Mouse (Mus musculus) liver, embryonic 14.5 days (tissue): ENCODE results near the gene Srgap2. TPM values are rescaled to one million over a fixed set of nuclear protein-coding genes. Genes with fewer than 3 reads are reported as not detected.

Experiments used
- ATAC-seq: fragments of 200-750 bp; cut with Nextera tagmentation; 2 replicates; pipeline ENCODE4 v1.8.0; 2017; ENCODE audit warnings: moderate number of reproducible peaks, mild to moderate bottlenecking, moderate library complexity; ENCODE audit not compliant: insufficient read depth
- DNase-seq, 3 experiments: peaks; one replicate each; pipeline ENCODE4 v3.0.0-alpha.2; 2012 to 2013; ENCODE audit warnings: low read depth in 3 of 3, low spot score in 3 of 3
- H3K27ac ChIP-seq: fragments of 300-500 bp; sonication (generic); 2 replicates; pipeline ENCODE4 v1.5.1; 2014; ENCODE audit warnings: moderate library complexity, mild to moderate bottlenecking, control low read depth, inconsistent platforms
- H3K27me3 ChIP-seq: fragments of 300-500 bp; sonication (generic); 2 replicates; pipeline ENCODE4 v1.6.1; 2014; ENCODE audit warnings: mild to moderate bottlenecking, low read length, moderate library complexity; ENCODE audit not compliant: control insufficient read depth, insufficient read depth
- H3K36me3 ChIP-seq: fragments of 300-500 bp; sonication (generic); replicated peaks from 2 replicates; pipeline ENCODE4 v1.6.1; 2014; ENCODE audit warnings: low read depth; ENCODE audit not compliant: control insufficient read depth, insufficient read depth
- H3K4me1 ChIP-seq, 2 experiments: fragments of 200-500 bp in 1 of 2; fragments of 300-500 bp in 1 of 2; sonication (generic) in 1 of 2; replicated peaks; 2 replicates each; pipeline ENCODE4 v1.6.1; 2012 to 2014; ENCODE audit warnings: antibody characterized with exemption in 1 of 2, inconsistent platforms in 1 of 2, low read length in 1 of 2; ENCODE audit not compliant: control insufficient read depth in 2 of 2, insufficient read depth in 2 of 2
- H3K4me2 ChIP-seq: fragments of 300-500 bp; sonication (generic); 2 replicates; pipeline ENCODE4 v1.6.1; 2014; ENCODE audit warnings: low read depth, mild to moderate bottlenecking, control low read depth, moderate library complexity
- H3K4me3 ChIP-seq, 2 experiments: fragments of 200-500 bp in 1 of 2; fragments of 300-500 bp in 1 of 2; sonication (generic) in 1 of 2; 2 replicates each; pipeline ENCODE4 v1.5.1; 2012 to 2014; ENCODE audit warnings: low read depth in 2 of 2, low read length in 2 of 2, mild to moderate bottlenecking in 2 of 2, control low read depth in 1 of 2, inconsistent platforms in 1 of 2, moderate library complexity in 1 of 2; ENCODE audit not compliant: insufficient read depth in 1 of 2
- H3K9ac ChIP-seq: fragments of 300-500 bp; sonication (generic); replicated peaks from 2 replicates; pipeline ENCODE4 v1.6.1; 2014; ENCODE audit warnings: mild to moderate bottlenecking, control low read depth, moderate library complexity
- H3K9me3 ChIP-seq: fragments of 300-500 bp; sonication (generic); 2 replicates; pipeline ENCODE4 v1.6.1; 2016; ENCODE audit warnings: low read length, mixed read lengths; ENCODE audit not compliant: control insufficient read depth
- CTCF ChIP-seq: IDR thresholded peaks from 2 replicates; pipeline ENCODE4 v1.5.1; 2016; ENCODE audit warnings: antibody characterized with exemption, low read depth, control low read depth
- EP300 ChIP-seq: IDR thresholded peaks from 2 replicates; pipeline ENCODE4 v1.6.1; 2016; ENCODE audit warnings: antibody characterized with exemption, low read depth
- WGBS: fragments of 180-500 bp; shearing (Covaris S2); extraction: QIAGEN DNeasy Blood & Tissue Kit; methylation state at CpG from one replicate; pipeline ENCODE4 v1.1.7; 2014; ENCODE audit not compliant: insufficient replicate concordance; 5-methylcytosine and 5-hydroxymethylcytosine counted together
- polyA plus RNA-seq, 2 experiments: library from polyadenylated mRNA; depleted of rRNA in 1 of 2; stranded (reverse) in 1 of 2; unstranded in 1 of 2; fragments of >200 nt; fragmentation: Nextera tagmentation in 1 of 2; extraction: Ambion mirVana in 1 of 2; gene quantifications; 2 replicates each; pipeline versions ENCODE4 v1.2.1 to v1.2.3; 2012 to 2014

Srgap2 gene
- polyA plus RNA-seq, 2 experiments = 3.9 to 4.9 TPM

- ATAC-seq (no peak), DNase-seq (no peak)
- H3K4me2 ChIP-seq = no peak overlapping the region
- WGBS = 72% methylated on average over 3 of the region's 3 CpGs
- H3K36me3 ChIP-seq = no peaks in the 10 kb centered on the region; the same call in 1 of the 2 replicates
- no peaks in the 10 kb centered on the region for H3K9me3 ChIP-seq
- H3K9ac ChIP-seq = no peak overlapping the region
- H3K27ac ChIP-seq = no peak overlapping the region
- H3K27me3 ChIP-seq = no peaks in the 10 kb centered on the region
- H3K4me1 ChIP-seq = no peaks in the 10 kb centered on the region
- H3K4me3 ChIP-seq = no peak overlapping the region
- no peak for TF ChIP-seq CTCF
- no peak for TF ChIP-seq EP300
Observed at GRCm38 (mm10) chr1:131319598-131320330, 207.4 kb downstream of the Srgap2 start.

DNA sequence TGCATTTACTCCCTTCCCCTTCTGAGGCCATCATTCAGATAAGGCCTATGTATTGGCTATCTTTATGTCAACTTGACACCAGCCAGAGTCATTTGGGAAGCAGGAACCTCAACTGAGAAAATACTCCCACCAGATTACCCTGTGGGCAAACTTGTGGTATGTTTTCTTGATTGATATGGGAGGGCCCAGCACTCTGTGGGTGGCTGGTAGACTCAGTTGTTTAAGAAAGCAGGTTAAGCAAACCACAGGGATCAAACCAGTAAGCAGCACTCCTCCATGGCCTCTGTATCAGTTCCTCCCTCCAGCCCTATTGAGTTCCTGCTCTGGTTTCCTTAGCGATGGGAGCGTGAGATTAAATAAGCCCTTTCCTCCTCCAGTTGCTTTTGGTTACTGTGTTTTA is 208.8 kb downstream of the Srgap2 start:
- TF ChIP-seq CTCF (no peak), EP300 (no peak)
- Histone ChIP-seq H3K27ac (no peak overlapping the region), H3K9ac (no peak overlapping the region), H3K27me3 (no peaks in the 10 kb centered on the region), H3K9me3 (no peaks in the 10 kb centered on the region), H3K36me3 (no peaks in the 10 kb centered on the region), H3K4me2 (no peak overlapping the region), H3K4me3 (no peak overlapping the region), H3K4me1 (no peaks in the 10 kb centered on the region)
- DNase-seq (no peak), ATAC-seq (no peak)
- WGBS = 29% methylated on average over 2 of the region's 2 CpGs

DNA sequence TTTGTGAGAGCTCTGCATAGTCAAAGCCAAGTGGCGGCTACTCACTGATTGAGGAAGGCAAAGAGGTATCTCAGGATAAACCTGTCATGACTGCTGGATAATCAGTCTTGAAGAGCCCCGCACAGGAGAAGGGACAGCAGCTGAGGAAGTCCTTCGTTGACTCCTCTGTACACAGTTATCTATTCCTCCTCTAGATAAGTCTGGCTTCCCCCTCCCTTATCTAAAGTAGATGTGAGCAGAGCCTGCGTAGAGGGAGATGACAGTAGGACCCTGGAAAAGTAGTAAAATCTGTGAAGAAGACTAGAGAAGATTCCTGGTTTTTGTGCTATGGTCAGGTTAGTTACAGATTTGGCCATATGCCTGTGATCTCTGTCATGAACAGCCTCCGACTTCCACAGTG is 209.5 kb downstream of the Srgap2 start:
- Histone ChIP-seq H3K4me3 (no peak overlapping the region), H3K4me1 (no peaks in the 10 kb centered on the region), H3K36me3 (no peaks in the 10 kb centered on the region), H3K9ac (no peak overlapping the region), H3K4me2 (no peak overlapping the region), H3K27ac (no peak overlapping the region), H3K9me3 (no peaks in the 10 kb centered on the region), H3K27me3 (no peaks in the 10 kb centered on the region)
- 29% methylated on average over 5 of the region's 5 CpGs for WGBS
- DNase-seq = no peak
- no peak for ATAC-seq
- no peak for TF ChIP-seq EP300
- TF ChIP-seq CTCF = no peak

DNA sequence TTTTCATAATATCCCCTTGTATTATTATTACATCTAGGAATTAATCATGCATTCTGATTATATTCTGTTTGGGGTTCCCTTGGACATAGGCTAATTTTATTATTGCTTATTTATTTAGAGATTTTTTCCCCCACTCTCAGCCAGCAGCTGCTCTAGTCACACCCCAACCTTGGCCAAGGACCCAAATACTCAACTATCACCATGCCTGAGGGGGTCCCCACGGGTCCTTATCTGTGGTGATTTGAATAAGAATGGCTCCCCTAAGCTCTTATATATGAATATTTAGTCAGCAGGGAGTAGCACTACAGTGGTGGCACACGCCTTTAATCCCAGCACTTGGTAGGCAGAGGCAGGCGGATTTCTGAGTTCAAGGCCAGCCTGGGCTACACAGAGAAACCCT is 215.9 kb downstream of the Srgap2 start:
- ATAC-seq (no peak), DNase-seq (no peak)
- Histone ChIP-seq H3K9me3 (no peaks in the 10 kb centered on the region), H3K27me3 (no peaks in the 10 kb centered on the region), H3K4me2 (no peak overlapping the region), H3K4me3 (no peak overlapping the region), H3K4me1 (no peaks in the 10 kb centered on the region), H3K9ac (no peak overlapping the region), H3K27ac (no peak overlapping the region), H3K36me3 (no peaks in the 10 kb centered on the region; the same call in none of the 2 replicates)
- no peak for TF ChIP-seq CTCF
- no peak for TF ChIP-seq EP300
- WGBS = 54% methylated on average over 3 of the region's 3 CpGs

DNA sequence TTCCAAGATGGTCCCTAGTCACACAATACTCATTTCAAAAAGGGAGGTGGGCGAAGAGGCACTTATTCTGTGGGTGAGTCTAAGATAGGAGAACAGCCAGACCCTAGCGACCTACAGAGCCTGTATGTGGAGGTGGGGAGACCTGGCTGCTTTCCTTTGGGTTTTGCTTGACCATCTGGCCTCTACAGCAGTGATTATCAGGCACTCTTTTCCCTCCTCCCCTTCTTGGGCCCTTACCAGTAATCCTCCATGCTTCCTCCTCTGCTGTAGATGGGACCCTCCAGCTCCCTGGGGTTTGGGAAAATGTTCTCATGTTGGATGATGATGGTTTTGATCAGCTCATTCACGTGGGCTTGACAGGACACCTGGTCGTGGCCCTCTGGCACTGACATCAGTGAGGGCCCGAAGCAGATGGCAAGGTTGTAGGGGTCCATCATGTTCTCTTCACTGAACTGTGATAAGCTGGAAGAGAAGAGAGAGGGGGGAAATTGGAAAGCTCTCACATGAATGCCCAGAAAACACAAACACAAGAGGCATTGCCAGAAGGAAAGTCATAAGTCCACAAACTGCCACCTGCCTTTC is 216.8 kb downstream of the Srgap2 start:
- Histone ChIP-seq H3K9me3 (no peaks in the 10 kb centered on the region), H3K9ac (no peak overlapping the region), H3K4me3 (no peak overlapping the region), H3K4me1 (no peaks in the 10 kb centered on the region), H3K36me3 (no peaks in the 10 kb centered on the region; the same call in none of the 2 replicates), H3K4me2 (no peak overlapping the region), H3K27me3 (no peaks in the 10 kb centered on the region), H3K27ac (no peak overlapping the region)
- TF ChIP-seq EP300 (no peak), CTCF (no peak)
- ATAC-seq (no peak), DNase-seq (no peak)
- WGBS = 71% methylated on average over 5 of the region's 5 CpGs
